Mouse (Mus musculus): ENCODE data around the gene Acrbp. TPM values are rescaled to one million over a fixed set of nuclear protein-coding genes. Genes with fewer than 3 reads are reported as not detected.
"Not testable (repeated sequence)": the region's sequence is repeated elsewhere in the genome, so short reads cannot be mapped to it uniquely, and the experiment has no call there.

Gene Acrbp
- polyA plus RNA-seq, 1 experiment from 2014 or later, result 11.7 TPM

- H3K9ac ChIP-seq (ENCODE audit: low read length), result 0 out of 2 replicates have a peak overlapping the region, but pooled peaks have one; percentile 11
- no peak for ATAC-seq (ENCODE audit: insufficient read depth, low FRiP score, low TSS enrichment)
- no peaks in the 10 kb centered on the region for H3K9me3 ChIP-seq (ENCODE audit: control insufficient read depth, low read length)
- H3K27ac ChIP-seq (ENCODE audit: low read depth, low read length), result no peak overlapping the region
- H3K27me3 ChIP-seq (ENCODE audit: control insufficient read depth, insufficient read depth, low read length), result no peaks in the 10 kb centered on the region
- H3K36me3 ChIP-seq (ENCODE audit: control insufficient read depth, insufficient read depth, low read length), result no peaks in the 10 kb centered on the region; the same call in 1 of the 2 replicates
- H3K4me3 ChIP-seq (ENCODE audit: low read depth, low read length), result no peak overlapping the region
- 45% methylated on average over 6 of the region's 6 CpGs for WGBS
- H3K4me2 ChIP-seq (ENCODE audit: low read depth), result no peak overlapping the region
- no peaks in the 10 kb centered on the region; the same call in 1 of the 2 replicates for H3K4me1 ChIP-seq (ENCODE audit: control insufficient read depth, insufficient read depth, low read length)
- DNase-seq (ENCODE audit: low spot score), result no peak
Measured at GRCm38 (mm10) chr6:125061493-125061892, 12.0 kb downstream of the Acrbp start.

- Histone ChIP-seq H3K36me3 (ENCODE audit: control insufficient read depth, insufficient read depth, low read length) (no peaks in the 10 kb centered on the region; the same call in 1 of the 2 replicates), H3K27me3 (ENCODE audit: control insufficient read depth, insufficient read depth, low read length) (no peaks in the 10 kb centered on the region), H3K4me3 (ENCODE audit: low read depth, low read length) (no peak overlapping the region), H3K4me1 (ENCODE audit: control insufficient read depth, insufficient read depth, low read length) (no peaks in the 10 kb centered on the region; the same call in 1 of the 2 replicates), H3K27ac (ENCODE audit: low read depth, low read length) (no peak overlapping the region), H3K9ac (ENCODE audit: low read length) (no peak overlapping the region), H3K9me3 (ENCODE audit: control insufficient read depth, low read length) (no peaks in the 10 kb centered on the region), H3K4me2 (ENCODE audit: low read depth) (no peak overlapping the region)
- DNase-seq (ENCODE audit: low spot score), result no peak
- ATAC-seq (ENCODE audit: insufficient read depth, low FRiP score, low TSS enrichment), result no peak
- WGBS, result 90% methylated on average over 5 of the region's 5 CpGs
Measured at GRCm38 (mm10) chr6:125062511-125062910, 13.0 kb downstream of the Acrbp start.

GRCm38 (mm10) chr6:125063906-125064305 lies 14.4 kb downstream of the Acrbp start:
- Histone ChIP-seq H3K36me3 (ENCODE audit: control insufficient read depth, insufficient read depth, low read length) (no peaks in the 10 kb centered on the region), H3K9me3 (ENCODE audit: control insufficient read depth, low read length) (no peaks in the 10 kb centered on the region), H3K27ac (ENCODE audit: low read depth, low read length) (no peak overlapping the region), H3K9ac (ENCODE audit: low read length) (no peak overlapping the region), H3K4me2 (ENCODE audit: low read depth) (no peak overlapping the region), H3K4me3 (ENCODE audit: low read depth, low read length) (no peak overlapping the region), H3K4me1 (ENCODE audit: control insufficient read depth, insufficient read depth, low read length) (no peaks in the 10 kb centered on the region; the same call in 1 of the 2 replicates), H3K27me3 (ENCODE audit: control insufficient read depth, insufficient read depth, low read length) (no peaks in the 10 kb centered on the region)
- DNase-seq (ENCODE audit: low spot score), result no peak
- 82% methylated on average over 6 of the region's 6 CpGs for WGBS
- no peak for ATAC-seq (ENCODE audit: insufficient read depth, low FRiP score, low TSS enrichment)

- H3K4me3 ChIP-seq (ENCODE audit: low read depth, low read length); H3K36me3 ChIP-seq (ENCODE audit: control insufficient read depth, insufficient read depth, low read length); H3K9me3 ChIP-seq (ENCODE audit: control insufficient read depth, low read length); H3K4me2 ChIP-seq (ENCODE audit: low read depth); ATAC-seq (ENCODE audit: insufficient read depth, low FRiP score, low TSS enrichment); H3K9ac ChIP-seq (ENCODE audit: low read length); H3K27ac ChIP-seq (ENCODE audit: low read depth, low read length); H3K4me1 ChIP-seq (ENCODE audit: control insufficient read depth, insufficient read depth, low read length); DNase-seq (ENCODE audit: low spot score); H3K27me3 ChIP-seq (ENCODE audit: control insufficient read depth, insufficient read depth, low read length): not testable (repeated sequence)
- WGBS, result no CpG with 5 or more reads among the region's 1 CpGs
Measured at GRCm38 (mm10) chr6:125065223-125065622, 15.7 kb downstream of the Acrbp start.

GRCm38 (mm10) chr6:125067571-125067995 lies 18.1 kb downstream of the Acrbp start, which contains the start of gene Lpar5:
Gene Lpar5, plus strand, starts transcription at chr6:125067920.
- H3K4me3 ChIP-seq (ENCODE audit: low read depth, low read length), result no peak within 1 kb of the TSS
- no peaks in the 10 kb centered on the region for H3K27me3 ChIP-seq (ENCODE audit: control insufficient read depth, insufficient read depth, low read length)
- no peak within 1 kb of the TSS for H3K9ac ChIP-seq (ENCODE audit: low read length)
- no peak within 1 kb of the TSS for H3K4me2 ChIP-seq (ENCODE audit: low read depth)
- H3K4me1 ChIP-seq (ENCODE audit: control insufficient read depth, insufficient read depth, low read length), result no peaks in the 10 kb centered on the region
- ATAC-seq (ENCODE audit: insufficient read depth, low FRiP score, low TSS enrichment) (no peak), DNase-seq (ENCODE audit: low spot score) (no peak)
- no peaks in the 10 kb centered on the region for H3K36me3 ChIP-seq (ENCODE audit: control insufficient read depth, insufficient read depth, low read length)
- H3K27ac ChIP-seq (ENCODE audit: low read depth, low read length), result no peak within 1 kb of the TSS
- H3K9me3 ChIP-seq (ENCODE audit: control insufficient read depth, low read length), result no peaks in the 10 kb centered on the region
- WGBS, result 53% methylated on average over 8 of the region's 8 CpGs

- H3K27me3 ChIP-seq (ENCODE audit: control insufficient read depth, insufficient read depth, low read length), result no peaks in the 10 kb centered on the region
- no peak overlapping the region for H3K4me2 ChIP-seq (ENCODE audit: low read depth)
- H3K9ac ChIP-seq (ENCODE audit: low read length), result no peak overlapping the region
- no peaks in the 10 kb centered on the region for H3K9me3 ChIP-seq (ENCODE audit: control insufficient read depth, low read length)
- H3K36me3 ChIP-seq (ENCODE audit: control insufficient read depth, insufficient read depth, low read length), result no peaks in the 10 kb centered on the region
- 91% methylated on average over 18 of the region's 18 CpGs for WGBS
- no peak overlapping the region for H3K4me3 ChIP-seq (ENCODE audit: low read depth, low read length)
- DNase-seq (ENCODE audit: low spot score), result no peak
- no peak overlapping the region for H3K27ac ChIP-seq (ENCODE audit: low read depth, low read length)
- H3K4me1 ChIP-seq (ENCODE audit: control insufficient read depth, insufficient read depth, low read length), result no peaks in the 10 kb centered on the region
- ATAC-seq (ENCODE audit: insufficient read depth, low FRiP score, low TSS enrichment), result no peak; the same call in 1 of the 2 replicates
Measured at GRCm38 (mm10) chr6:125071170-125071895, 21.8 kb downstream of the Acrbp start.

- Histone ChIP-seq H3K4me2 (ENCODE audit: low read depth) (no peak overlapping the region), H3K27me3 (ENCODE audit: control insufficient read depth, insufficient read depth, low read length) (no peaks in the 10 kb centered on the region), H3K9me3 (ENCODE audit: control insufficient read depth, low read length) (no peaks in the 10 kb centered on the region), H3K4me1 (ENCODE audit: control insufficient read depth, insufficient read depth, low read length) (no peaks in the 10 kb centered on the region), H3K27ac (ENCODE audit: low read depth, low read length) (no peak overlapping the region), H3K9ac (ENCODE audit: low read length) (no peak overlapping the region), H3K36me3 (ENCODE audit: control insufficient read depth, insufficient read depth, low read length) (no peaks in the 10 kb centered on the region), H3K4me3 (ENCODE audit: low read depth, low read length) (no peak overlapping the region)
- ATAC-seq (ENCODE audit: insufficient read depth, low FRiP score, low TSS enrichment) (no peak), DNase-seq (ENCODE audit: low spot score) (no peak)
- WGBS, result 31% methylated on average over 2 of the region's 2 CpGs
Measured at GRCm38 (mm10) chr6:125071896-125072279, 22.4 kb downstream of the Acrbp start.

- no peaks in the 10 kb centered on the region for H3K36me3 ChIP-seq (ENCODE audit: control insufficient read depth, insufficient read depth, low read length)
- no peaks in the 10 kb centered on the region for H3K27me3 ChIP-seq (ENCODE audit: control insufficient read depth, insufficient read depth, low read length)
- WGBS, result 70% methylated on average over 8 of the region's 8 CpGs
- no peaks in the 10 kb centered on the region for H3K9me3 ChIP-seq (ENCODE audit: control insufficient read depth, low read length)
- H3K4me3 ChIP-seq (ENCODE audit: low read depth, low read length), result no peak overlapping the region
- no peak overlapping the region for H3K4me2 ChIP-seq (ENCODE audit: low read depth)
- ATAC-seq (ENCODE audit: insufficient read depth, low FRiP score, low TSS enrichment) (no peak), DNase-seq (ENCODE audit: low spot score) (no peak)
- no peaks in the 10 kb centered on the region for H3K4me1 ChIP-seq (ENCODE audit: control insufficient read depth, insufficient read depth, low read length)
- no peak overlapping the region for H3K27ac ChIP-seq (ENCODE audit: low read depth, low read length)
- H3K9ac ChIP-seq (ENCODE audit: low read length), result no peak overlapping the region
Measured at GRCm38 (mm10) chr6:125073825-125074224, 24.3 kb downstream of the Acrbp start.

- peak overlapping the region; percentile 72 for H3K4me2 ChIP-seq (ENCODE audit: low read depth)
- peaks cover 3% of the 10 kb centered on the region; the same call in 1 of the 2 replicates for H3K4me1 ChIP-seq (ENCODE audit: control insufficient read depth, insufficient read depth, low read length)
- DNase-seq (ENCODE audit: low spot score) (no peak), ATAC-seq (ENCODE audit: insufficient read depth, low FRiP score, low TSS enrichment) (peak; percentile 48; the same call in 1 of the 2 replicates)
- peak overlapping the region; percentile 75 for H3K9ac ChIP-seq (ENCODE audit: low read length)
- no peaks in the 10 kb centered on the region for H3K9me3 ChIP-seq (ENCODE audit: control insufficient read depth, low read length)
- WGBS, result 26% methylated on average over 25 of the region's 25 CpGs
- H3K27me3 ChIP-seq (ENCODE audit: control insufficient read depth, insufficient read depth, low read length), result no peaks in the 10 kb centered on the region
- H3K36me3 ChIP-seq (ENCODE audit: control insufficient read depth, insufficient read depth, low read length), result no peaks in the 10 kb centered on the region
- H3K27ac ChIP-seq (ENCODE audit: low read depth, low read length), result peak overlapping the region; percentile 83
- H3K4me3 ChIP-seq (ENCODE audit: low read depth, low read length), result peak overlapping the region; percentile 36
Measured at GRCm38 (mm10) chr6:125081394-125081793, 31.9 kb downstream of the Acrbp start.
